In the genomic region with DNA sequence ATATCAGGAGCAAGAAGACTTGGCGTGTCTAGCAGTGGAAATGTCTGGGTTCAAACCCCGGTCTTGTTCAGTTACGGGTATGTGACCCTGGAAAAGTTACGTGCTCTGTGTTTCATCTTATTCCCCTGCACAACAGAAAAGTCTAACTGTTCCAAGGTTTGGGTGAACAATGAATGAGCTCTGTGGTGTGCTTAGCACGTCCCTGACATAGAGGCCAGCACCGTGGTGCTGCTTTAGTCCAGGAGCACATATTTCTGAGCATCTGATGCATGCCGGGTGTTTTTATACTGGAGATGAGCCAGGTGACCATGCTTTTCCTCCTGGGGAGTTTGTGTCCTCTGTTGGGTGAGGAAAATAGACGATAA, we compare ENCODE assay signal across 12 mouse cellular contexts.
DNase-seq lines count a peak whose midpoint lies in the region; ATAC-seq and TF ChIP-seq lines count a peak whose summit lies in the region.
"Had no signal": no experiment of that assay in that cellular context is flagged by ENCODE, and none has a peak within 500 bp of the region (broad histone marks: within the 10 kb centered on the region; RNA-seq: fewer than 3 reads in every experiment).

No protein-coding gene starts in this region.

- H3K9me3 ChIP-seq in forebrain, postnatal 0 days (ENCODE audit: low read length): no peaks in the 10 kb centered on the region
- no peaks in the 10 kb centered on the region for H3K9me3 ChIP-seq in forebrain, embryonic 14.5 days (replicated peaks; ENCODE audit: control insufficient read depth, low read length)
- no peaks in the 10 kb centered on the region for H3K9me3 ChIP-seq in hindbrain, embryonic 12.5 days (replicated peaks)
- no peaks in the 10 kb centered on the region for H3K9me3 ChIP-seq in hindbrain, embryonic 11.5 days (ENCODE audit: control insufficient read depth, low read length)
- no peaks in the 10 kb centered on the region for H3K9me3 ChIP-seq in liver, postnatal 0 days (ENCODE audit: low read length)
- H3K9me3 ChIP-seq in liver, embryonic 11.5 days (ENCODE audit: control insufficient read depth, low read length): no peaks in the 10 kb centered on the region
- no peaks in the 10 kb centered on the region for H3K9me3 ChIP-seq in embryonic facial prominence, embryonic 15.5 days (replicated peaks)

- DNase-seq in forebrain, postnatal 0 days: no peak
- DNase-seq in forebrain, embryonic 14.5 days (ENCODE audit: low spot score): no peak
- DNase-seq in hindbrain, embryonic 11.5 days (ENCODE audit: low spot score): no peak
- no peak for DNase-seq in liver, postnatal 0 days
- DNase-seq in liver, embryonic 11.5 days (ENCODE audit: low spot score): no peak
- DNase-seq in cerebellum, adult 9-10 months: no peak
- DNase-seq: cerebellum, adult 18-20 months; gastrocnemius, postnatal 36 days; thymus, adult 2 months had no signal

- ATAC-seq in forebrain, postnatal 0 days: no peak
- ATAC-seq in forebrain, embryonic 14.5 days: no peak
- ATAC-seq in hindbrain, embryonic 12.5 days (ENCODE audit: low FRiP score): no peak
- no peak for ATAC-seq in hindbrain, embryonic 11.5 days (ENCODE audit: low FRiP score)
- no peak for ATAC-seq in liver, postnatal 0 days
- no peak for ATAC-seq in liver, embryonic 11.5 days (replicated peaks; ENCODE audit: low FRiP score)
- no peak for ATAC-seq in embryonic facial prominence, embryonic 15.5 days (ENCODE audit: insufficient number of reproducible peaks, low FRiP score, low TSS enrichment, low read depth)

- H3K9ac ChIP-seq in forebrain, postnatal 0 days: no peak overlapping the region
- H3K9ac ChIP-seq in forebrain, embryonic 14.5 days (ENCODE audit: low read length): no peak overlapping the region
- no peak overlapping the region for H3K9ac ChIP-seq in hindbrain, embryonic 12.5 days
- no peak overlapping the region for H3K9ac ChIP-seq in hindbrain, embryonic 11.5 days (ENCODE audit: low read depth, low read length)
- H3K9ac ChIP-seq in liver, postnatal 0 days (replicated peaks): no peak overlapping the region
- no peak overlapping the region for H3K9ac ChIP-seq in liver, embryonic 11.5 days (ENCODE audit: low read depth, low read length)
- no peak overlapping the region for H3K9ac ChIP-seq in embryonic facial prominence, embryonic 15.5 days

- H3K4me3 ChIP-seq in forebrain, postnatal 0 days (ENCODE audit: low read depth, low read length): no peak overlapping the region
- H3K4me3 ChIP-seq in forebrain, embryonic 14.5 days (ENCODE audit: low read depth, low read length): no peak overlapping the region
- no peak overlapping the region for H3K4me3 ChIP-seq in hindbrain, embryonic 12.5 days
- no peak overlapping the region for H3K4me3 ChIP-seq in hindbrain, embryonic 11.5 days (ENCODE audit: low read depth, low read length)
- H3K4me3 ChIP-seq in liver, postnatal 0 days (ENCODE audit: low read depth, low read length): no peak overlapping the region
- no peak overlapping the region for H3K4me3 ChIP-seq in liver, embryonic 11.5 days (ENCODE audit: low read depth, low read length)
- H3K4me3 ChIP-seq in embryonic facial prominence, embryonic 15.5 days (replicated peaks): no peak overlapping the region
- H3K4me3 ChIP-seq: myocyte had no signal

- WGBS in forebrain, postnatal 0 days: 66% methylated on average over 8 of the region's 8 CpGs
- 76% methylated on average over 8 of the region's 8 CpGs for WGBS in forebrain, embryonic 14.5 days
- WGBS in hindbrain, embryonic 12.5 days: 68% methylated on average over 8 of the region's 8 CpGs
- WGBS in hindbrain, embryonic 11.5 days: 80% methylated on average over 8 of the region's 8 CpGs
- WGBS in liver, postnatal 0 days (ENCODE audit: insufficient replicate concordance): 77% methylated on average over 8 of the region's 8 CpGs
- 78% methylated on average over 8 of the region's 8 CpGs for WGBS in liver, embryonic 11.5 days
- WGBS in embryonic facial prominence, embryonic 15.5 days: 80% methylated on average over 8 of the region's 8 CpGs

- TF ChIP-seq EP300 in liver, postnatal 0 days (IDR thresholded peaks at IDR 0.05; ENCODE audit: low read depth): no peak

- no peaks in the 10 kb centered on the region for H3K27me3 ChIP-seq in forebrain, postnatal 0 days (ENCODE audit: insufficient read depth, low read length)
- no peaks in the 10 kb centered on the region for H3K27me3 ChIP-seq in forebrain, embryonic 14.5 days (replicated peaks; ENCODE audit: control insufficient read depth, insufficient read depth, low read length)
- H3K27me3 ChIP-seq in hindbrain, embryonic 12.5 days: no peaks in the 10 kb centered on the region
- H3K27me3 ChIP-seq in hindbrain, embryonic 11.5 days (ENCODE audit: control insufficient read depth, insufficient read depth, low read length): no peaks in the 10 kb centered on the region
- H3K27me3 ChIP-seq in liver, postnatal 0 days (ENCODE audit: insufficient read depth, low read length): no peaks in the 10 kb centered on the region
- H3K27me3 ChIP-seq in liver, embryonic 11.5 days (replicated peaks; ENCODE audit: control insufficient read depth, insufficient read depth, low read length): no peaks in the 10 kb centered on the region
- no peaks in the 10 kb centered on the region for H3K27me3 ChIP-seq in embryonic facial prominence, embryonic 15.5 days

- H3K36me3 ChIP-seq in forebrain, postnatal 0 days (ENCODE audit: insufficient read depth): 0 out of 2 replicates have a peak, but pooled peaks cover 8% of the 10 kb centered on the region
- 0 out of 2 replicates have a peak, but pooled peaks cover 2% of the 10 kb centered on the region for H3K36me3 ChIP-seq in forebrain, embryonic 14.5 days (ENCODE audit: control insufficient read depth, insufficient read depth, low read length)
- 0 out of 2 replicates have a peak, but pooled peaks cover 4% of the 10 kb centered on the region for H3K36me3 ChIP-seq in hindbrain, embryonic 12.5 days
- H3K36me3 ChIP-seq in hindbrain, embryonic 11.5 days (ENCODE audit: control insufficient read depth, insufficient read depth, low read length): no peaks in the 10 kb centered on the region
- H3K36me3 ChIP-seq in liver, postnatal 0 days (replicated peaks; ENCODE audit: insufficient read depth, low read length): no peaks in the 10 kb centered on the region
- H3K36me3 ChIP-seq in liver, embryonic 11.5 days (ENCODE audit: control insufficient read depth, insufficient read depth, low read length): no peaks in the 10 kb centered on the region
- peaks cover 10% of the 10 kb centered on the region for H3K36me3 ChIP-seq in embryonic facial prominence, embryonic 15.5 days

- H3K27ac ChIP-seq in forebrain, postnatal 0 days (ENCODE audit: low read depth, low read length): 0 out of 2 replicates have a peak overlapping the region, but pooled peaks have one; percentile 1
- H3K27ac ChIP-seq in forebrain, embryonic 14.5 days (ENCODE audit: low read depth, low read length): no peak overlapping the region
- 0 out of 2 replicates have a peak overlapping the region, but pooled peaks have one; percentile 12 for H3K27ac ChIP-seq in hindbrain, embryonic 12.5 days
- H3K27ac ChIP-seq in hindbrain, embryonic 11.5 days (ENCODE audit: low read depth, low read length): no peak overlapping the region
- peak overlapping the region; percentile 40; the same call in 1 of the 2 replicates for H3K27ac ChIP-seq in liver, postnatal 0 days (ENCODE audit: low read depth)
- H3K27ac ChIP-seq in liver, embryonic 11.5 days (ENCODE audit: low read depth, low read length): no peak overlapping the region
- 0 out of 2 replicates have a peak overlapping the region, but pooled peaks have one; percentile 28 for H3K27ac ChIP-seq in embryonic facial prominence, embryonic 15.5 days (replicated peaks)

- no peak overlapping the region for H3K4me2 ChIP-seq in forebrain, postnatal 0 days (ENCODE audit: low read depth)
- no peak overlapping the region for H3K4me2 ChIP-seq in forebrain, embryonic 14.5 days (ENCODE audit: low read length)
- H3K4me2 ChIP-seq in hindbrain, embryonic 12.5 days (replicated peaks): no peak overlapping the region
- H3K4me2 ChIP-seq in hindbrain, embryonic 11.5 days (replicated peaks; ENCODE audit: low read depth, low read length): no peak overlapping the region
- H3K4me2 ChIP-seq in liver, postnatal 0 days (ENCODE audit: low read depth, low read length): no peak overlapping the region
- no peak overlapping the region for H3K4me2 ChIP-seq in liver, embryonic 11.5 days
- H3K4me2 ChIP-seq in embryonic facial prominence, embryonic 15.5 days (replicated peaks): no peak overlapping the region

- H3K4me1 ChIP-seq in forebrain, postnatal 0 days (ENCODE audit: insufficient read depth): no peaks in the 10 kb centered on the region
- 0 out of 2 replicates have a peak, but pooled peaks cover 3% of the 10 kb centered on the region for H3K4me1 ChIP-seq in forebrain, embryonic 14.5 days (ENCODE audit: control insufficient read depth, insufficient read depth, low read length)
- peaks cover 9% of the 10 kb centered on the region for H3K4me1 ChIP-seq in hindbrain, embryonic 12.5 days
- no peaks in the 10 kb centered on the region for H3K4me1 ChIP-seq in hindbrain, embryonic 11.5 days (replicated peaks; ENCODE audit: control insufficient read depth, insufficient read depth, low read length)
- H3K4me1 ChIP-seq in liver, postnatal 0 days (ENCODE audit: insufficient read depth): no peaks in the 10 kb centered on the region
- no peaks in the 10 kb centered on the region for H3K4me1 ChIP-seq in liver, embryonic 11.5 days (replicated peaks; ENCODE audit: control insufficient read depth, insufficient read depth, low read length)
- peaks cover 9% of the 10 kb centered on the region; the same call in 1 of the 2 replicates for H3K4me1 ChIP-seq in embryonic facial prominence, embryonic 15.5 days

- no peak for TF ChIP-seq CTCF in forebrain, postnatal 0 days (IDR thresholded peaks at IDR 0.05; ENCODE audit: low read depth)
- TF ChIP-seq CTCF in liver, postnatal 0 days (IDR thresholded peaks at IDR 0.05; ENCODE audit: low read depth): no peak

Comparison
In these comparisons a context has a peak if more than half of its experiments do, and no peak if none do; other contexts are left out.
1. H3K27ac ChIP-seq: peak in forebrain, postnatal 0 days (single experiment), hindbrain, embryonic 12.5 days (single experiment), liver, postnatal 0 days (single experiment) and embryonic facial prominence, embryonic 15.5 days (single experiment); none in forebrain, embryonic 14.5 days (single experiment), hindbrain, embryonic 11.5 days (single experiment) and liver, embryonic 11.5 days (single experiment).